Mouse (Mus musculus): ENCODE measurements at regions not wholly inside any gene's neighbourhood (a gene's known extent, or its start where the extent isn't known, plus 50 kb on each side); places are given as distances from the start of the nearest gene placed in this dataset.

- DNase-seq: peak; percentile 58
Measured at GRCm38 (mm10) chr15:61158041-61158545, 235.3 kb upstream of the A1bg start.

GRCm38 (mm10) chr15:61157543-61157942, 234.7 kb upstream of the A1bg start:
- DNase-seq: peak; percentile 95

GRCm38 (mm10) chr15:61155530-61155929, 232.7 kb upstream of the A1bg start:
- no peak for DNase-seq

- no peak for DNase-seq
Measured at GRCm38 (mm10) chr15:61154166-61154565, 231.4 kb upstream of the A1bg start.

GRCm38 (mm10) chr15:61142851-61143250, 220.0 kb upstream of the A1bg start:
- DNase-seq: no peak

- DNase-seq: peak; percentile 14
Measured at GRCm38 (mm10) chr15:61139151-61139550, 216.3 kb upstream of the A1bg start.

GRCm38 (mm10) chr15:61136781-61137180, 214.0 kb upstream of the A1bg start:
- DNase-seq: no peak

- DNase-seq: no peak
Measured at GRCm38 (mm10) chr15:61133316-61133715, 210.5 kb upstream of the A1bg start.

GRCm38 (mm10) chr15:61127971-61128370, 205.2 kb upstream of the A1bg start:
- DNase-seq: peak; percentile 10

GRCm38 (mm10) chr15:61127130-61127529, 204.3 kb upstream of the A1bg start:
- DNase-seq: no peak

- no peak for DNase-seq
Measured at GRCm38 (mm10) chr15:61116912-61117311, 194.1 kb upstream of the A1bg start.

- no peak for DNase-seq
Measured at GRCm38 (mm10) chr15:61109429-61110128, 186.8 kb upstream of the A1bg start.

GRCm38 (mm10) chr15:61108957-61109356, 186.1 kb upstream of the A1bg start:
- no peak for DNase-seq

- DNase-seq: peak; percentile 61
Measured at GRCm38 (mm10) chr15:61102421-61103412, 179.9 kb upstream of the A1bg start.

- DNase-seq: no peak
Measured at GRCm38 (mm10) chr15:61100807-61101206, 178.0 kb upstream of the A1bg start.

GRCm38 (mm10) chr15:61098968-61099367, 176.2 kb upstream of the A1bg start:
- no peak for DNase-seq

- DNase-seq: no peak
Measured at GRCm38 (mm10) chr15:61098519-61098918, 175.7 kb upstream of the A1bg start.

GRCm38 (mm10) chr15:61096021-61096781, 173.4 kb upstream of the A1bg start:
- no peak for DNase-seq

- DNase-seq: no peak
Measured at GRCm38 (mm10) chr15:61055017-61055609, 132.3 kb upstream of the A1bg start.

- DNase-seq: no peak
Measured at GRCm38 (mm10) chr15:61051363-61051762, 128.6 kb upstream of the A1bg start.

- DNase-seq: no peak
Measured at GRCm38 (mm10) chr15:61009509-61009908, 86.7 kb upstream of the A1bg start.
